Mouse (Mus musculus) limb, embryonic 14.5 days (tissue): ENCODE measurements around the gene Pold1. TPM values are rescaled to one million over a fixed set of nuclear protein-coding genes. Genes with fewer than 3 reads are reported as not detected.

Experiments used
- ATAC-seq: fragments of 200-750 bp; cut with Nextera tagmentation; 2 replicates; pipeline ENCODE4 v1.8.0; 2017; ENCODE audit warnings: low read depth, moderate number of reproducible peaks, moderate TSS enrichment; ENCODE audit not compliant: low FRiP score
- DNase-seq: peaks from one replicate; pipeline ENCODE4 v3.0.0-alpha.2; 2015; ENCODE audit warnings: low spot score
- H3K27ac ChIP-seq: fragments of 300-500 bp; sonication (generic); replicated peaks from 2 replicates; pipeline ENCODE4 v1.5.1; 2014; ENCODE audit warnings: low read depth, mild to moderate bottlenecking, low read length, moderate library complexity, mixed read lengths
- H3K27me3 ChIP-seq: fragments of 300-500 bp; sonication (generic); 2 replicates; pipeline ENCODE4 v1.6.1; 2014; ENCODE audit warnings: low read length, mixed read lengths; ENCODE audit not compliant: control insufficient read depth, insufficient read depth
- H3K36me3 ChIP-seq: fragments of 300-500 bp; sonication (generic); 2 replicates; pipeline ENCODE4 v1.6.1; 2014; ENCODE audit warnings: mild to moderate bottlenecking, low read length, moderate library complexity, mixed read lengths; ENCODE audit not compliant: control insufficient read depth, insufficient read depth
- H3K4me1 ChIP-seq: fragments of 300-500 bp; sonication (generic); 2 replicates; pipeline ENCODE4 v1.6.1; 2014; ENCODE audit warnings: antibody characterized with exemption, low read length, mixed read lengths; ENCODE audit not compliant: control insufficient read depth, insufficient read depth
- H3K4me2 ChIP-seq: fragments of 300-500 bp; sonication (generic); replicated peaks from 2 replicates; pipeline ENCODE4 v1.6.1; 2014; ENCODE audit warnings: low read depth, mild to moderate bottlenecking, low read length, moderate library complexity; ENCODE audit not compliant: severe bottlenecking
- H3K4me3 ChIP-seq: fragments of 300-500 bp; sonication (generic); replicated peaks from 2 replicates; pipeline ENCODE4 v1.5.1; 2014; ENCODE audit warnings: low read length
- H3K9ac ChIP-seq: fragments of 300-500 bp; sonication (generic); 2 replicates; pipeline ENCODE4 v1.6.1; 2014; ENCODE audit warnings: mild to moderate bottlenecking, low read depth, low read length, moderate library complexity; ENCODE audit not compliant: severe bottlenecking
- H3K9me3 ChIP-seq: fragments of 300-500 bp; sonication (generic); 2 replicates; pipeline ENCODE4 v1.6.1; 2016; ENCODE audit warnings: low read length; ENCODE audit not compliant: control insufficient read depth
- POLR2A ChIP-seq: fragments of 200-500 bp; IDR thresholded peaks from 2 replicates; pipeline ENCODE4 v1.8.0; 2012; ENCODE audit warnings: inconsistent platforms, mild to moderate bottlenecking, moderate library complexity, borderline replicate concordance; ENCODE audit not compliant: insufficient read depth, insufficient read length; ENCODE audit errors: extremely low read depth
- WGBS: fragments of 180-500 bp; shearing (Covaris S2); extraction: QIAGEN DNeasy Blood & Tissue Kit; methylation state at CpG from one replicate; pipeline ENCODE4 v1.1.7; 2014; 5-methylcytosine and 5-hydroxymethylcytosine counted together
- polyA plus RNA-seq, 2 experiments: library from polyadenylated mRNA; depleted of rRNA in 1 of 2; stranded (reverse) in 1 of 2; unstranded in 1 of 2; fragments of >200 nt; fragmentation: Nextera tagmentation in 1 of 2; extraction: Ambion mirVana in 1 of 2; gene quantifications; 2 replicates each; pipeline versions ENCODE4 v1.2.1 to v1.2.3; 2012 to 2014

Pold1 gene
- polyA plus RNA-seq, 2 experiments, result 62.1 to 102 TPM

- Histone ChIP-seq H3K27me3 (peaks cover 28% of the 10 kb centered on the region), H3K36me3 (peaks cover 24% of the 10 kb centered on the region), H3K4me3 (no peak overlapping the region), H3K9ac (no peak overlapping the region), H3K4me2 (no peak overlapping the region), H3K27ac (no peak overlapping the region), H3K9me3 (no peaks in the 10 kb centered on the region), H3K4me1 (peaks cover 7% of the 10 kb centered on the region)
- no peak for DNase-seq
- ATAC-seq, result no peak
- WGBS, result 73% methylated on average over 5 of the region's 5 CpGs
- TF ChIP-seq POLR2A, result no peak
Measured at GRCm38 (mm10) chr7:44529518-44529917, 19.1 kb downstream of the Pold1 start.

- H3K27ac ChIP-seq, result no peak overlapping the region
- H3K4me2 ChIP-seq, result peak overlapping the region; percentile 89
- peaks cover 45% of the 10 kb centered on the region for H3K27me3 ChIP-seq
- peak overlapping the region; percentile 39 for H3K4me3 ChIP-seq
- ATAC-seq (peak; percentile 51; the same call in 1 of the 2 replicates), DNase-seq (peak; percentile 71)
- WGBS, result 5% methylated on average over 39 of the region's 40 CpGs
- H3K9ac ChIP-seq, result peak overlapping the region; percentile 47
- H3K36me3 ChIP-seq, result peaks cover 6% of the 10 kb centered on the region
- peaks cover 7% of the 10 kb centered on the region for H3K4me1 ChIP-seq
- H3K9me3 ChIP-seq, result no peaks in the 10 kb centered on the region
- no peak for TF ChIP-seq POLR2A
Measured at GRCm38 (mm10) chr7:44527483-44528398, 20.9 kb downstream of the Pold1 start.

DNA sequence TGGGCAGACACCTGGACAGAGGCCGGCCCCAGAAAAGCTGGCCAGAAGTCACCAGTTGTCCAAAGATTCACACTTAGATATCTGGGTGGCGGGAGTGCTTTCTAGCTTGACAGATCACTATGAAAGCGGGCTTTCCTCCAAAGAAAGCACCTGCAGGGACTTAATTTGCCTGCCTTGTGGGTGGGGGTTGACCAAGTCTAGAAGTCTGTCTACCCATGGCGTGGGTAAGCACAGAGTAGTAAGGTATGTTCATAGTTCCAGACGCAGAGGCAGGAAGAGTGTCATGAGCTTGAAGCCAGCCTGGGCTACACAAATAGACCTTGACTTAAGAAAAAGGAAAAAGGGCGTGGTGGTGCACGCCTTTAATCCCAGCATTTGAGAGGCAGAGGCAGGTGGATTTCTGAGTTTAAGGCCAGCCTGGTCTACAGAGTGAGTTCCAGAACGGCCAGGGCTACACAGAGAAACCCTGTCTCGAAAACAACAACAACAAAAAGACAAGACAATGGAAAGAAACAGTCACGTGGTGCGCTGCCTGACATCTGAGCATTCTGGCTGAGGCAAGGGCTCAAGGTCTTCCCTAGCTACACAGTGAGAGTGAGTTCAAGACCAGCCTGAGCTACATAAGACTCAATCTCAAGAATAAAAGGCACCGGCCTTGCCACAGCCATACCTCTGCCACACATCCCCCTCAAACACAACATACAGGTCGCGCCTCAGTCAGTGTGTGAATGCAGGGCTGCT, 22.1 kb downstream of the Pold1 start:
- no peak overlapping the region for H3K4me3 ChIP-seq
- H3K4me2 ChIP-seq, result no peak overlapping the region
- TF ChIP-seq POLR2A, result no peak
- no peaks in the 10 kb centered on the region for H3K9me3 ChIP-seq
- H3K4me1 ChIP-seq, result peaks cover 7% of the 10 kb centered on the region
- ATAC-seq (no peak), DNase-seq (no peak)
- 86% methylated on average over 14 of the region's 14 CpGs for WGBS
- H3K36me3 ChIP-seq, result no peaks in the 10 kb centered on the region
- peaks cover 55% of the 10 kb centered on the region for H3K27me3 ChIP-seq
- H3K27ac ChIP-seq, result no peak overlapping the region
- no peak overlapping the region for H3K9ac ChIP-seq

DNA sequence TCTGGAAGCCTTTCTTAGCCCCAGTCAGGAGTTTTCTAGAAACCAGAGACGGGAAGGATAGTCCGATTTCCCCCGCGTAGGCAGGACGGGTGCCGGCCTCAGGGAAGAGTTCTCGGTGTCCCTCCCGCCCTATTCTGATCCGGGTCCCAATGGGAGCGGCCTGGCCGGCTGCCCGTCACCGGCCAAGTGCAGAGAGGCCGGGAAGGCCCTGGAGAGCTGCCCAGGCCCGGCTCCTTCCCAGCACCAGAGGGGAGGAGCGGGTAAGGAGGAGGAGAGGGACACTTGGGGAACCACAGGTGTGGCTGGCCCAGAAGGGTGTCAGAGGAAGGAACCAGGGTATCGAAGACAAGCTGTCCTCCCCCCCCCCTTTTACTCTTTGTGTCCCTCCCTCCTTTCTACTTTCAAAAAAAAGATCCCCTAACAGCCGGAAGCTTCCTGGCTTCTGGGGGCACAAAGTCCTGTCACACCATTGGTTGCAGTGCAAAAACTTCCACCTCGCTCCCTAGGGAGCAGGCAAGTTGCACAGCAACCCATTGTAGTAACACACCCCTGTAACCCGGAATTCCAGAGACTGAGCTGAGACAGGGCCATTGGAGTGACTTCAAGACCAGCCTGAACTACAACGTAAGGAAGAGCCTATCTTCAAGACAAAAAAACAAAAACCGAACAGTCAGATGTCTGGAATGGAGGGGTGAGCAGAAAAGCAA, 23.4 kb downstream of the Pold1 start:
- DNase-seq, result no peak
- Histone ChIP-seq H3K4me2 (no peak overlapping the region), H3K9me3 (no peaks in the 10 kb centered on the region), H3K4me3 (no peak overlapping the region), H3K9ac (no peak overlapping the region), H3K27me3 (peaks cover 65% of the 10 kb centered on the region), H3K4me1 (peaks cover 7% of the 10 kb centered on the region), H3K36me3 (no peaks in the 10 kb centered on the region), H3K27ac (no peak overlapping the region)
- TF ChIP-seq POLR2A, result no peak
- WGBS, result 12% methylated on average over 21 of the region's 22 CpGs
- ATAC-seq, result no peak

DNA sequence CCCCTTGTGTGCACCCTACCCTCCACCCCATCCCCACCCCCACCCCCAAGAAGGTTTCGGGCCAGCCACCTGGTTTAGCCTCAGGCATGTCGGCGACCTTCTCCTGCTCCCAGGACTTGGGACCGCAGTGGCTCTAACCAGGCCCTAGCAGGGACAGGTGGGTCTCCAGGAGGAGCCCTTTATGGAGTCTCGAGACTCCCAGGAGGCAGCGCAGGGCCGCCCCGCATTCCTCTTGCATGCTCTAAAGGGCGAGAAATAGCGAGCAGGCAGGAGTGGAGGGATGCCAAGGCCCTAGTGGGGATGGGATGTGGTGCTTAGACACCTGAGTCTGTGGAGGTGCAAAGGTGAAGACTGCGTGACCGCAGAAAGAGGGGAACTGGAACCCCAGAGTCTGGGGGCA, 24.1 kb downstream of the Pold1 start, which contains the start of gene Mybpc2:
Gene Mybpc2, minus strand, starts transcription at position 155 of the 400 bp plus-strand sequence.
- Histone ChIP-seq H3K4me3 (no peak within 1 kb of the TSS), H3K9me3 (no peaks in the 10 kb centered on the region), H3K36me3 (no peaks in the 10 kb centered on the region), H3K4me1 (peaks cover 7% of the 10 kb centered on the region), H3K27ac (no peak within 1 kb of the TSS), H3K27me3 (peaks cover 62% of the 10 kb centered on the region), H3K4me2 (no peak within 1 kb of the TSS), H3K9ac (no peak within 1 kb of the TSS)
- 20% methylated on average over 12 of the region's 12 CpGs for WGBS
- DNase-seq (no peak), ATAC-seq (no peak)
- no peak for TF ChIP-seq POLR2A
